Mouse (Mus musculus): ENCODE measurements around the gene A430089I19Rik. TPM values are rescaled to one million over a fixed set of nuclear protein-coding genes. Genes with fewer than 3 reads are reported as not detected.
"Not testable (repeated sequence)": the region's sequence is repeated elsewhere in the genome, so short reads cannot be mapped to it uniquely, and the experiment has no call there.

Gene A430089I19Rik
- not detected in 2 replicates for polyA plus RNA-seq (2011; ENCODE audit: insufficient read length, low read depth, missing spikeins)

- H3K4me3 ChIP-seq (ENCODE audit: insufficient read depth, low read length) = not testable (repeated sequence)
These were observed at the start of gene A430089I19Rik for GRCm38 (mm10) chr5:94306696-94307095. Gene A430089I19Rik (minus strand): TSS chr5:94306796.

GRCm38 (mm10) chr5:94339449-94339848, 32.9 kb upstream of the A430089I19Rik start, which contains the start of gene AA792892:
Gene AA792892 (plus strand): TSS chr5:94339749.
- H3K4me3 ChIP-seq (ENCODE audit: insufficient read depth, low read length); H3K4me1 ChIP-seq (ENCODE audit: control insufficient read depth, insufficient read depth, low read length); H3K27ac ChIP-seq (ENCODE audit: insufficient read depth, low read length): not testable (repeated sequence)

More at GRCm38 (mm10) chr5:94306696-94307095, at the start of gene A430089I19Rik:
- not testable (repeated sequence) for H3K4me1 ChIP-seq (ENCODE audit: control insufficient read depth, insufficient read depth, low read length); H3K27ac ChIP-seq (ENCODE audit: insufficient read depth, low read length)

GRCm38 (mm10) chr5:94314135-94314534, 7.5 kb upstream of the A430089I19Rik start, which contains the start of gene Gm6502:
Gene Gm6502 (plus strand): TSS chr5:94314435.
- not testable (repeated sequence) for H3K4me3 ChIP-seq (ENCODE audit: insufficient read depth, low read length); H3K27ac ChIP-seq (ENCODE audit: insufficient read depth, low read length); H3K4me1 ChIP-seq (ENCODE audit: control insufficient read depth, insufficient read depth, low read length)

Other genes with a start within 250 kb of the A430089I19Rik start
- not detected in 2 replicates for gene BC061212, start 236.3 kb downstream of the A430089I19Rik start, polyA plus RNA-seq (2011; ENCODE audit: insufficient read length, low read depth, missing spikeins)
- not detected in 2 replicates for gene Gm6351, start 230.4 kb downstream of the A430089I19Rik start, polyA plus RNA-seq (2011; ENCODE audit: insufficient read length, low read depth, missing spikeins)
- not detected in 2 replicates for gene Gm3106, start 88.8 kb downstream of the A430089I19Rik start, polyA plus RNA-seq (2011; ENCODE audit: insufficient read length, low read depth, missing spikeins)
- gene Gm6502, start 7.6 kb upstream of the A430089I19Rik start, polyA plus RNA-seq (2011; ENCODE audit: insufficient read length, low read depth, missing spikeins) = not detected in 2 replicates
- gene AA792892, start 33.0 kb upstream of the A430089I19Rik start, polyA plus RNA-seq (2011; ENCODE audit: insufficient read length, low read depth, missing spikeins) = not detected in 2 replicates
- gene Gm7682, start 139.0 kb upstream of the A430089I19Rik start, polyA plus RNA-seq (2011; ENCODE audit: insufficient read length, low read depth, missing spikeins) = not detected in 2 replicates
- not detected in 2 replicates for gene Gm3139, start 219.5 kb upstream of the A430089I19Rik start, polyA plus RNA-seq (2011; ENCODE audit: insufficient read length, low read depth, missing spikeins)

All from embryonic fibroblast, embryonic 13.5 days (primary cell).